Mouse (Mus musculus) brain, embryonic 14.5 days (tissue): ENCODE measurements around the gene Kdm6b. TPM values are rescaled to one million over a fixed set of nuclear protein-coding genes. Genes with fewer than 3 reads are reported as not detected.
A peak's percentile ranks its signal among the peaks of the same experiment; 100 is the strongest.

ENCODE experiments used
- DNase-seq: peaks from one replicate; pipeline ENCODE4 v3.0.0-alpha.2; 2011; ENCODE audit warnings: low read depth
- CTCF ChIP-seq: fragments of 200-500 bp; IDR thresholded peaks from 2 replicates; pipeline ENCODE4 v1.5.1; 2012; ENCODE audit warnings: inconsistent platforms, mild to moderate bottlenecking, moderate library complexity, borderline replicate concordance; ENCODE audit not compliant: insufficient read depth, insufficient read length; ENCODE audit errors: extremely low read depth
- POLR2A ChIP-seq: fragments of 200-500 bp; IDR thresholded peaks from 2 replicates; pipeline ENCODE4 v1.6.1; 2012; ENCODE audit warnings: mild to moderate bottlenecking, inconsistent platforms, borderline replicate concordance; ENCODE audit not compliant: poor library complexity, insufficient read depth, insufficient read length, severe bottlenecking; ENCODE audit errors: extremely low read depth
- polyA plus RNA-seq: library from polyadenylated mRNA; depleted of rRNA; stranded (reverse); fragments of >200 nt; gene quantifications from 2 replicates; pipeline ENCODE4 v1.2.3, GENCODE M21; 2012; rRNA removed

Kdm6b gene
- polyA plus RNA-seq: 12.4 and 38.7 TPM in 2 replicates

DNA sequence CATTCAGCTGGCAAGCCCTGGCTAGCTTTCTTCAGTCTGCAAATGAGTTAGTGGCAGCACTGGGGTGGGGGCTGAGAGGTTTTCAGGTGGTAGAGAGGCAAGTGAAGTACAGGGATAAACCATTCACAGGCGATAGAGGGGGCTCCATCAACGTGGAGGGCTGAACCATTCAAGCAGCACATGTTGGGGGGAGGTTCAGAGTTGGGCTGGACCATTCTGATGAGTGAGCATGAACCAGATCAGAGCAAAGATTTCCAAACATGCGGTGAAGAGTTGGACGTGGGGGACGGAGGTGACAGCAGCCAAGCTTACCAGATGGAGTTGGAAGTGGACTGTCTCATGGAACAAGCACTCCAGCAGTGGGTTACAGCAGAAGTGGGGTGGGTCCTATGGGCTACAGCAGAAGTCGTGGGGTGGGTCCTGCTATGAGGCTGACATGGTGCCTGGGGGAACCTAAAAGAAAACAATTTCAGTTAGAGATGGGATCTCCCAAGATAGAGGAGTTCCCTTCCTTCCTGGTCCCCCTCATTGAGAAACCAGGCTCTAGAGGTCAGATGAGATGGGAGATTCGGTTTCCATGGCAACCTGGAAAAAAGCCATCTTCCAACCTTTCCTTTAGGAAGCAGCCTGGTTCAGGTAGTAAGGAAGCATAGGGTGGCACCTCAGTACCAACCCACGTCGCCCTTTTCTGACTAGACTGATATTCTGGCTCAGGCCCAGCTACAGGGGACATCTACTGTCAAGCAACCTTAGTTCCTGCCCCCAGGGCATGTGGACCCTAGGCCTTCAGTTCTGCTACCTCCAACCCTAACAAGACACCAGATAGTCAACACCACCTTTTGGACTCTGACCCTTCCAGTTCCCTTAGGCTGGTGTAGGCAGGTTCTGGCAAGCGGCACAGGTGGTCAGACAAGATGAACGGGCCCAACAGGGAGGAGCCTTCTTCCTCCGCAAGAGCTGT is at the start of gene Kdm6b:
Gene Kdm6b, minus strand, starts transcription at position 455 of the 961 bp plus-strand sequence.
- TF ChIP-seq CTCF (no peak), POLR2A (no peak)

DNA sequence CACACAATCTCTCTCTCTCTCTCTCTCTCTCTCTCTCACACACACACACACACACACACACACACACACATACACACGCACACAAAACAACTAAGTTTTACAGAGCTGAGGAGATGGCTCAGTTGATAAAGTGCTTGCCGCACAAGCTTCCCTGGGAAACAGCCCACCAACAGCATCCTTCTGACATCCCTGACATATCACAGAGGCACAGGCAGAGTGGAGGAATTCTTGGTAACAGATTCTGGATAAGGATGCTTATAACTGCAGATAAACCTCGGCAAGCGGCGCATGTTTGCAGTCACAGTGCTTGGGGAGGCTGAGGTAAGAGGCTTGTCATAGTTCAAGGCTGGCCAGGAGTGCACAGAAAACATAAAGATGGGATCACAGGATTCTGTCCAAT is 48.1 kb upstream of the Kdm6b start:
- no peak for DNase-seq
- TF ChIP-seq POLR2A: no peak
- TF ChIP-seq CTCF: no peak

More for the DNA sequence above, at the start of gene Kdm6b:
- peak; percentile 93 for DNase-seq

- no peak for DNase-seq
- no peak for TF ChIP-seq CTCF
- TF ChIP-seq POLR2A: no peak
Measured at GRCm38 (mm10) chr11:69459883-69460282, 46.4 kb upstream of the Kdm6b start.

DNA sequence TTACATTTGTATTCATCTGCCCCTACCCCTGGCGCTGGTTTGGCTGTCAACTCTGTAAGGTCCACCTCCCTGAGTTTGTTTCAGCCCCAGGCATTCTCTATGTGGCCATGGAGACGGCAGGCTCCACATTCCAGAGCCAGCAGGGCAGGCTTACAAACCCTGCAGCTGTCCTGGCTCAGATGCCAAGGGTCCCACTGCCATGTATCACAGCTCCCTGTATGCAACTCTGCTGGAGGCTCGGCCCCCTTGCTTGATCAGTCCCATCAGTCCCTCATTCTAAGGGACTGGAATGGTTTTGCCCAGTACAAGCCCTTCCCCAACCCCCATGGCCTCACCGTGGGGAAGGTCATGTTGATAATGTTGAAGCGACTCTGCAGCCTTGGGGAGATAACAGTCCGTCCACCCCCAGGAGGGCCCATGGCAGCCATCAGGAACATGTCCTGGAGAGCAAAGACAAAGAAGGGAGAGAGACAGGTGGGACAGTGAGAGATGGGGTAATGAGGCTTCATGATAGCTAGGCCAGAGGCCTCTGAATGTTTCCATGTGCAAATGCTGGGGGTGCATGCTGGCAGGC is 43.6 kb upstream of the Kdm6b start:
- no peak for TF ChIP-seq CTCF
- TF ChIP-seq POLR2A: no peak
- peak; percentile 83 for DNase-seq

- TF ChIP-seq CTCF (no peak), POLR2A (no peak)
- peak; percentile 18 for DNase-seq
Measured at GRCm38 (mm10) chr11:69452114-69452867, 38.8 kb upstream of the Kdm6b start.

- DNase-seq: no peak
- no peak for TF ChIP-seq CTCF
- no peak for TF ChIP-seq POLR2A
Measured at GRCm38 (mm10) chr11:69447299-69447698, 33.8 kb upstream of the Kdm6b start.

GRCm38 (mm10) chr11:69443328-69443727 is 29.9 kb upstream of the Kdm6b start:
- no peak for TF ChIP-seq POLR2A
- TF ChIP-seq CTCF: no peak
- DNase-seq: no peak

DNA sequence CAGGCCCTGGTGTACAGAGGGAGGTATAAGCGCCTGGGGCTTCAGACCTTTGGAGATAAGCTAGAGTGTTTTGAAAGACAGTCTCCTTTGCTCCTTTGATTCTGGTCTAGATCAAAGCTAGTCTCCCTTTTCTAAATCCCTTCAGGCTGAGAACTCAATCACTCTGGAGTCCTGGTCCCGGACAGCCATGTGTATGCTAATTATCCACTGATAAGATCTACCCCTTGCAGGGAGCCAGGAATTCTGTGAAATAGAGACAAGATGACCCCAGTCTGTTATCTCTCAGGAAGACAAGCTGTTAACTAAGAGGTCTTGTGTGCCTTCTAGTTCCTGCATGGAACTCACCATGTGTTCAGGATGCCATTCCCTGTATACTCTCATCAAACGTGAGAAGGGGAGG is 23.8 kb upstream of the Kdm6b start:
- TF ChIP-seq POLR2A (no peak), CTCF (no peak)
- no peak for DNase-seq

- DNase-seq: no peak
- TF ChIP-seq POLR2A: no peak
- no peak for TF ChIP-seq CTCF
Measured at GRCm38 (mm10) chr11:69433189-69433588, 19.7 kb upstream of the Kdm6b start.

- no peak for TF ChIP-seq POLR2A
- TF ChIP-seq CTCF: no peak
- DNase-seq: no peak
Measured at GRCm38 (mm10) chr11:69432640-69432982, 19.1 kb upstream of the Kdm6b start.
